Mouse (Mus musculus) small intestine, adult 2 months (tissue): ENCODE data around the gene Il12rb2. TPM values are rescaled to one million over a fixed set of nuclear protein-coding genes. Genes with fewer than 3 reads are reported as not detected.

Source experiments
- H3K27ac ChIP-seq: fragments of 200-500 bp; 2 replicates; pipeline ENCODE4 v1.5.1; 2012; ENCODE audit warnings: low read depth, low read length, control low read depth, inconsistent platforms; ENCODE audit not compliant: insufficient read depth
- H3K27me3 ChIP-seq: fragments of 200-500 bp; 2 replicates; pipeline ENCODE4 v1.6.1; 2012; ENCODE audit warnings: mild to moderate bottlenecking, moderate library complexity, low read length, inconsistent platforms; ENCODE audit not compliant: control insufficient read depth, insufficient read depth
- H3K36me3 ChIP-seq: fragments of 200-500 bp; 2 replicates; pipeline ENCODE4 v1.6.1; 2012; ENCODE audit warnings: mild to moderate bottlenecking, low read length, control low read depth, inconsistent platforms; ENCODE audit not compliant: control insufficient read depth, insufficient read depth
- H3K4me1 ChIP-seq: fragments of 200-500 bp; 2 replicates; pipeline ENCODE4 v1.6.1; 2012; ENCODE audit warnings: low read length, inconsistent platforms, mixed read lengths; ENCODE audit not compliant: control insufficient read depth, insufficient read depth, insufficient read length
- H3K4me3 ChIP-seq: fragments of 200-500 bp; 2 replicates; pipeline ENCODE4 v1.5.1; 2012; ENCODE audit warnings: low read depth, mild to moderate bottlenecking, control low read depth, inconsistent platforms, low read length, moderate library complexity
- CTCF ChIP-seq: fragments of 200-500 bp; IDR thresholded peaks from 2 replicates; pipeline ENCODE4 v1.5.1; 2012; ENCODE audit warnings: low read depth, mild to moderate bottlenecking, control low read depth, inconsistent platforms, low read length, moderate library complexity, mixed read lengths; ENCODE audit not compliant: insufficient replicate concordance, insufficient read length; ENCODE audit errors: extremely low read depth
- POLR2A ChIP-seq: fragments of 200-500 bp; IDR thresholded peaks from 2 replicates; pipeline ENCODE4 v1.6.1; 2012; ENCODE audit warnings: low read depth, mild to moderate bottlenecking, control low read depth, inconsistent platforms, low read length, moderate library complexity
- WGBS: fragments of 180-500 bp; shearing (Covaris S2); methylation state at CpG from one replicate; pipeline ENCODE4 v1.1.7; 2018; 5-methylcytosine and 5-hydroxymethylcytosine counted together
- polyA plus RNA-seq: library from polyadenylated mRNA; depleted of rRNA; stranded (reverse); fragments of >200 nt; gene quantifications from 2 replicates; pipeline ENCODE4 v1.2.3, GENCODE M21; 2012; rRNA removed

Il12rb2 gene
- polyA plus RNA-seq = 0.25 and 0.55 TPM in 2 replicates

GRCm38 (mm10) chr6:67375982-67376391 lies at the start of gene Il12rb2:
TSS of gene Il12rb2 (minus strand) at chr6:67376188.
- WGBS = 3% methylated on average over 26 of the region's 26 CpGs
- H3K4me3 ChIP-seq = peak within 1 kb of the TSS; percentile 54
- no peaks in the 10 kb centered on the region for H3K27me3 ChIP-seq
- no peak for TF ChIP-seq POLR2A
- TF ChIP-seq CTCF = no peak
- H3K4me1 ChIP-seq = peaks cover 2% of the 10 kb centered on the region; the same call in 1 of the 2 replicates
- 0 out of 2 replicates have a peak within 1 kb of the TSS, but pooled peaks have one; percentile 7 for H3K27ac ChIP-seq
- H3K36me3 ChIP-seq = no peaks in the 10 kb centered on the region

GRCm38 (mm10) chr6:67421761-67422160 lies 45.8 kb upstream of the Il12rb2 start:
- TF ChIP-seq CTCF (no peak), POLR2A (no peak)
- Histone ChIP-seq H3K27me3 (no peaks in the 10 kb centered on the region), H3K4me1 (no peaks in the 10 kb centered on the region), H3K36me3 (no peaks in the 10 kb centered on the region), H3K27ac (no peak overlapping the region), H3K4me3 (no peak overlapping the region)
- WGBS = 76% methylated on average over 5 of the region's 5 CpGs

GRCm38 (mm10) chr6:67416557-67416956 lies 40.6 kb upstream of the Il12rb2 start:
- H3K36me3 ChIP-seq = no peaks in the 10 kb centered on the region
- WGBS = 67% methylated on average over 3 of the region's 3 CpGs
- H3K27me3 ChIP-seq = no peaks in the 10 kb centered on the region
- no peak overlapping the region for H3K4me3 ChIP-seq
- no peak overlapping the region for H3K27ac ChIP-seq
- TF ChIP-seq CTCF (no peak), POLR2A (no peak)
- H3K4me1 ChIP-seq = no peaks in the 10 kb centered on the region

- 89% methylated on average over 5 of the region's 5 CpGs for WGBS
- TF ChIP-seq CTCF (no peak), POLR2A (no peak)
- Histone ChIP-seq H3K27me3 (no peaks in the 10 kb centered on the region), H3K4me3 (no peak overlapping the region), H3K27ac (no peak overlapping the region), H3K4me1 (no peaks in the 10 kb centered on the region), H3K36me3 (no peaks in the 10 kb centered on the region)
These were observed 39.3 kb upstream of the Il12rb2 start for GRCm38 (mm10) chr6:67415276-67415675.

GRCm38 (mm10) chr6:67413378-67413777 lies 37.4 kb upstream of the Il12rb2 start:
- Histone ChIP-seq H3K4me1 (no peaks in the 10 kb centered on the region), H3K27me3 (no peaks in the 10 kb centered on the region), H3K4me3 (no peak overlapping the region), H3K36me3 (no peaks in the 10 kb centered on the region), H3K27ac (no peak overlapping the region)
- TF ChIP-seq CTCF (no peak), POLR2A (no peak)
- 80% methylated on average over 2 of the region's 2 CpGs for WGBS

GRCm38 (mm10) chr6:67405281-67405682 lies 29.3 kb upstream of the Il12rb2 start:
- no peak overlapping the region for H3K4me3 ChIP-seq
- no peaks in the 10 kb centered on the region for H3K4me1 ChIP-seq
- no peak for TF ChIP-seq CTCF
- no peak for TF ChIP-seq POLR2A
- WGBS = 83% methylated on average over 3 of the region's 3 CpGs
- no peaks in the 10 kb centered on the region for H3K27me3 ChIP-seq
- no peak overlapping the region for H3K27ac ChIP-seq
- H3K36me3 ChIP-seq = no peaks in the 10 kb centered on the region

GRCm38 (mm10) chr6:67399551-67399950 lies 23.6 kb upstream of the Il12rb2 start:
- H3K27me3 ChIP-seq = no peaks in the 10 kb centered on the region
- no peak overlapping the region for H3K27ac ChIP-seq
- WGBS = 60% methylated on average over 5 of the region's 5 CpGs
- H3K36me3 ChIP-seq = no peaks in the 10 kb centered on the region
- H3K4me3 ChIP-seq = no peak overlapping the region
- H3K4me1 ChIP-seq = no peaks in the 10 kb centered on the region
- TF ChIP-seq POLR2A (no peak), CTCF (no peak)
